Mouse (Mus musculus) CH12.LX (cell line): ENCODE measurements around the gene Mrm1. TPM values are rescaled to one million over a fixed set of nuclear protein-coding genes. Genes with fewer than 3 reads are reported as not detected.

ENCODE experiments used
- DNase-seq: peaks from one replicate; pipeline ENCODE4 v3.0.0-alpha.2; 2013; ENCODE audit errors: extremely low read depth
- H3K27ac ChIP-seq: 2 replicates; pipeline ENCODE4 v1.5.1; 2012; ENCODE audit warnings: low read depth, mild to moderate bottlenecking, control low read depth, moderate library complexity; ENCODE audit not compliant: insufficient read depth
- H3K27me3 ChIP-seq: replicated peaks from 2 replicates; pipeline ENCODE3; 2012; ENCODE audit warnings: inconsistent platforms
- H3K36me3 ChIP-seq, 2 experiments: replicated peaks in 1 of 2; 2 replicates each; pipeline versions ENCODE3 to v1.6.1; 2012; ENCODE audit warnings: inconsistent platforms in 1 of 2, low read length in 1 of 2, mild to moderate bottlenecking in 1 of 2, mixed read lengths in 1 of 2, moderate library complexity in 1 of 2; ENCODE audit not compliant: control insufficient read depth in 1 of 2, insufficient read depth in 1 of 2
- H3K4me1 ChIP-seq, 2 experiments: 2 replicates each; pipeline ENCODE4 v1.6.1; 2012; ENCODE audit warnings: inconsistent platforms in 1 of 2, moderate library complexity in 1 of 2; ENCODE audit not compliant: insufficient read depth in 2 of 2, control insufficient read depth in 1 of 2
- H3K4me2 ChIP-seq: 2 replicates; pipeline ENCODE4 v1.6.1; 2012; ENCODE audit warnings: low read depth, mild to moderate bottlenecking, control low read depth; ENCODE audit not compliant: poor library complexity, insufficient read depth, severe bottlenecking
- H3K4me3 ChIP-seq, 3 experiments: fragments of 150-350 bp in 1 of 3; sonication (generic) in 1 of 3; replicated peaks in 1 of 3; 2 replicates each; pipeline versions ENCODE3 to v1.5.1; 2011 to 2012; ENCODE audit warnings: low read depth in 2 of 3, low read length in 2 of 3, mild to moderate bottlenecking in 2 of 3, moderate library complexity in 2 of 3, control low read depth in 1 of 3, improper control_type of control experiment in 1 of 3, inconsistent platforms in 1 of 3, mixed read lengths in 1 of 3; ENCODE audit not compliant: poor library complexity in 1 of 3
- H3K79me2 ChIP-seq: replicated peaks from 2 replicates; pipeline ENCODE4 v1.6.1; 2012; ENCODE audit warnings: mild to moderate bottlenecking, moderate library complexity; ENCODE audit not compliant: control insufficient read depth, poor library complexity, insufficient read depth, severe bottlenecking; ENCODE audit errors: extremely low read depth
- H3K9ac ChIP-seq: 2 replicates; pipeline ENCODE4 v1.6.1; 2012; ENCODE audit warnings: low read depth, mild to moderate bottlenecking, control low read depth, moderate library complexity; ENCODE audit not compliant: insufficient read depth
- H3K9me3 ChIP-seq: replicated peaks from 2 replicates; pipeline ENCODE3; 2012; ENCODE audit warnings: low read length, inconsistent platforms, mixed read lengths
- BHLHE40 ChIP-seq: IDR thresholded peaks from 2 replicates; pipeline ENCODE4 v1.6.1; 2011; ENCODE audit warnings: mild to moderate bottlenecking, low read depth, low read length, improper control_type of control experiment
- CTCF ChIP-seq, 2 experiments: IDR thresholded peaks in 1 of 2; conservative IDR thresholded peaks in 1 of 2; 2 replicates each; pipeline ENCODE4 v1.5.1; 2011 to 2012; ENCODE audit warnings: low read depth in 2 of 2, low read length in 2 of 2, improper control_type of control experiment in 1 of 2, inconsistent platforms in 1 of 2, mild to moderate bottlenecking in 1 of 2, moderate library complexity in 1 of 2
- EP300 ChIP-seq: IDR thresholded peaks from 2 replicates; pipeline ENCODE4 v1.6.1; 2011; ENCODE audit warnings: low read length, improper control_type of control experiment
- ETS1 ChIP-seq: conservative IDR thresholded peaks from 2 replicates; pipeline ENCODE4 v1.6.1; 2012; ENCODE audit warnings: low read depth, mild to moderate bottlenecking, inconsistent platforms, low read length, improper control_type of control experiment, moderate library complexity
- GABPA ChIP-seq: IDR thresholded peaks from 2 replicates; pipeline ENCODE4 v1.6.1; 2012; ENCODE audit warnings: low read depth, low read length, improper control_type of control experiment, inconsistent platforms; ENCODE audit not compliant: insufficient replicate concordance
- IRF4 ChIP-seq: IDR thresholded peaks from 2 replicates; pipeline ENCODE4 v1.6.1; 2014; ENCODE audit warnings: low read depth, mild to moderate bottlenecking, inconsistent platforms, low read length, improper control_type of control experiment
- JUN ChIP-seq: IDR thresholded peaks from 2 replicates; pipeline ENCODE4 v1.6.1; 2011; ENCODE audit warnings: low read depth, mild to moderate bottlenecking, low read length, improper control_type of control experiment, moderate library complexity; ENCODE audit not compliant: insufficient read depth
- JUND ChIP-seq: conservative IDR thresholded peaks from 2 replicates; pipeline ENCODE4 v1.6.1; 2011; ENCODE audit warnings: low read depth, low read length, improper control_type of control experiment
- KAT2A ChIP-seq: IDR thresholded peaks from 2 replicates; pipeline ENCODE4 v1.6.1; 2012; ENCODE audit warnings: low read length, improper control_type of control experiment, inconsistent platforms; ENCODE audit not compliant: insufficient replicate concordance
- MAFK ChIP-seq: IDR thresholded peaks from 2 replicates; pipeline ENCODE4 v1.6.1; 2011; ENCODE audit warnings: low read length, improper control_type of control experiment; ENCODE audit not compliant: insufficient replicate concordance
- MAX ChIP-seq: IDR thresholded peaks from 2 replicates; pipeline ENCODE4 v1.6.1; 2011; ENCODE audit warnings: low read length, improper control_type of control experiment
- MAZ ChIP-seq: IDR thresholded peaks from 2 replicates; pipeline ENCODE4 v1.6.1; 2012; ENCODE audit warnings: low read depth, mild to moderate bottlenecking, inconsistent platforms, low read length, improper control_type of control experiment, moderate library complexity
- MEF2A ChIP-seq: IDR thresholded peaks from 2 replicates; pipeline ENCODE4 v1.6.1; 2014; ENCODE audit warnings: low read depth, mild to moderate bottlenecking, inconsistent platforms, low read length, improper control_type of control experiment, borderline replicate concordance
- MXI1 ChIP-seq: IDR thresholded peaks from 2 replicates; pipeline ENCODE4 v1.6.1; 2011; ENCODE audit warnings: mild to moderate bottlenecking, low read depth, low read length, improper control_type of control experiment
- MYC ChIP-seq: IDR thresholded peaks from 2 replicates; pipeline ENCODE4 v1.6.1; 2011; ENCODE audit warnings: low read depth, mild to moderate bottlenecking, improper control_type of control experiment, low read length
- NELFE ChIP-seq: IDR thresholded peaks from 2 replicates; pipeline ENCODE4 v1.6.1; 2011; ENCODE audit warnings: low read depth, low read length, improper control_type of control experiment
- NRF1 ChIP-seq: IDR thresholded peaks from 2 replicates; pipeline ENCODE4 v1.6.1; 2014; ENCODE audit warnings: low read depth, mild to moderate bottlenecking, inconsistent platforms, low read length, improper control_type of control experiment, moderate library complexity
- RAD21 ChIP-seq: IDR thresholded peaks from 2 replicates; pipeline ENCODE4 v1.6.1; 2011; ENCODE audit warnings: low read depth, mild to moderate bottlenecking, low read length, improper control_type of control experiment, moderate library complexity
- RCOR1 ChIP-seq: conservative IDR thresholded peaks from 2 replicates; pipeline ENCODE4 v1.6.1; 2012; ENCODE audit warnings: low read depth, mild to moderate bottlenecking, inconsistent platforms, low read length, improper control_type of control experiment
- SIN3A ChIP-seq: IDR thresholded peaks from 2 replicates; pipeline ENCODE4 v1.6.1; 2012; ENCODE audit warnings: low read length, improper control_type of control experiment, inconsistent platforms
- SMC3 ChIP-seq: IDR thresholded peaks from 2 replicates; pipeline ENCODE4 v1.6.1; 2011; ENCODE audit warnings: low read depth, low read length, improper control_type of control experiment
- TBP ChIP-seq: conservative IDR thresholded peaks from 2 replicates; pipeline ENCODE4 v1.6.1; 2011; ENCODE audit warnings: low read depth, low read length, improper control_type of control experiment
- TCF12 ChIP-seq: IDR thresholded peaks from 2 replicates; pipeline ENCODE4 v1.6.1; 2014; ENCODE audit warnings: low read depth, mild to moderate bottlenecking, inconsistent platforms, low read length, improper control_type of control experiment
- UBTF ChIP-seq: IDR thresholded peaks from 2 replicates; pipeline ENCODE4 v1.6.1; 2012; ENCODE audit warnings: low read depth, mild to moderate bottlenecking, inconsistent platforms, low read length, improper control_type of control experiment, moderate library complexity
- USF1 ChIP-seq: IDR thresholded peaks from 2 replicates; pipeline ENCODE4 v1.6.1; 2014; ENCODE audit warnings: low read depth, mild to moderate bottlenecking, inconsistent platforms, low read length, improper control_type of control experiment
- USF2 ChIP-seq: conservative IDR thresholded peaks from 2 replicates; pipeline ENCODE4 v1.6.1; 2011; ENCODE audit warnings: low read depth, low read length, improper control_type of control experiment
- ZC3H11A ChIP-seq: IDR thresholded peaks from 2 replicates; pipeline ENCODE4 v1.6.1; 2012; ENCODE audit warnings: low read depth, mild to moderate bottlenecking, inconsistent platforms, low read length, improper control_type of control experiment
- ZNF384 ChIP-seq: IDR thresholded peaks from 2 replicates; pipeline ENCODE4 v1.6.1; 2012; ENCODE audit warnings: low read depth, low read length, improper control_type of control experiment, inconsistent platforms
- dilution Hi-C: fragments of 300-500 bp; cut with MboI; formaldehyde crosslinking; loops from 2 replicates; pipeline ENCODE4 v1.14.3; 2020; ENCODE audit warnings: low sequenced_read_pairs; ENCODE audit not compliant: extremely low pct_unique_long_range_greater_than_20kb, extremely low pct_ligation_motif_present
- in situ Hi-C: fragments of 300-500 bp; cut with MboI; formaldehyde crosslinking; loops from 3 replicates; pipeline ENCODE4 v1.14.3; 2019; ENCODE audit warnings: low sequenced_read_pairs, low pct_ligation_motif_present, low pct_unique_long_range_greater_than_20kb, mixed read lengths
- polyA plus RNA-seq: library from polyadenylated mRNA; unstranded; fragments of >175 nt; gene quantifications from 2 replicates; pipeline ENCODE4 v1.2.1, GENCODE M21; 2012; ENCODE audit warnings: low read depth; ENCODE audit not compliant: insufficient read length
- total RNA-seq, 2 experiments: library from RNA; depleted of rRNA; stranded (reverse); fragments of 300-350 nt in 1 of 2; fragments of >200 nt in 1 of 2; gene quantifications; 2 replicates each; pipeline ENCODE4 v1.2.3; 2012 to 2014

Gene Mrm1
- total and polyA plus RNA-seq, 3 experiments = 11.1 to 27.8 (median 16.1) TPM

GRCm38 (mm10) chr11:84797627-84798353 lies 21.5 kb downstream of the Mrm1 start:
- Histone ChIP-seq H3K4me2 (no peak overlapping the region), H3K4me3 (no peak overlapping the region), H3K9me3 (peaks cover 4% of the 10 kb centered on the region), H3K27ac (no peak overlapping the region), H3K36me3 (no peaks in the 10 kb centered on the region), H3K9ac (no peak overlapping the region), H3K4me1 (peaks cover 0 to 9% of the 10 kb centered on the region in 2 experiments; a peak in 2 of 4 replicates), H3K27me3 (peaks cover 63% of the 10 kb centered on the region), H3K79me2 (no peaks in the 10 kb centered on the region)
- in situ Hi-C loops (loop anchor here (5.0 kb wide), 1 partner anchor 375 kb away; no protein-coding TSS in a partner anchor), dilution Hi-C loops (no loop called here)
- TF ChIP-seq TCF12 (no peak), EP300 (no peak), USF1 (no peak), TBP (no peak), CTCF (conservative IDR thresholded peaks at IDR 0.05 in 1 of 2, IDR thresholded peaks at IDR 0.05 in 1 of 2; ENCODE audit: low read depth in 2 of 2, low read length in 2 of 2) (peak; percentile 91 to 95), NRF1 (peak; percentile 49; the same call in 1 of the 2 replicates), USF2 (no peak), MEF2A (no peak), JUND (no peak), MAFK (no peak), ZNF384 (no peak), RCOR1 (no peak), MXI1 (no peak), RAD21 (peak; percentile 87), UBTF (no peak), IRF4 (no peak; the same call in 1 of the 2 replicates), SMC3 (peak; percentile 78), BHLHE40 (no peak), MAX (no peak), ETS1 (no peak), SIN3A (no peak), JUN (no peak), ZC3H11A (no peak), NELFE (no peak), MAZ (no peak), KAT2A (no peak), MYC (peak; percentile 79; the same call in 1 of the 2 replicates), GABPA (no peak)
- DNase-seq = peak; percentile 86
